Mouse (Mus musculus) forebrain, embryonic 15.5 days (tissue): Measurements from ENCODE around the gene Galm. TPM values are rescaled to one million over a fixed set of nuclear protein-coding genes. Genes with fewer than 3 reads are reported as not detected.

Experiments
- ATAC-seq: fragments of 200-750 bp; cut with Nextera tagmentation; replicated peaks from 2 replicates; pipeline ENCODE4 v1.8.0; 2017; ENCODE audit warnings: mild to moderate bottlenecking, moderate TSS enrichment, moderate library complexity
- H3K27ac ChIP-seq: fragments of 300-500 bp; sonication (generic); replicated peaks from 2 replicates; pipeline ENCODE4 v1.5.1; 2015; ENCODE audit warnings: mild to moderate bottlenecking, inconsistent platforms
- H3K27me3 ChIP-seq: fragments of 300-500 bp; sonication (generic); 2 replicates; pipeline ENCODE4 v1.6.1; 2015; ENCODE audit warnings: inconsistent platforms
- H3K36me3 ChIP-seq: fragments of 300-500 bp; sonication (generic); 2 replicates; pipeline ENCODE4 v1.6.1; 2015; ENCODE audit warnings: mild to moderate bottlenecking, inconsistent platforms
- H3K4me1 ChIP-seq: fragments of 300-500 bp; sonication (generic); 2 replicates; pipeline ENCODE4 v1.6.1; 2015; ENCODE audit warnings: inconsistent platforms
- H3K4me2 ChIP-seq: fragments of 300-500 bp; sonication (generic); replicated peaks from 2 replicates; pipeline ENCODE4 v1.6.1; 2015; ENCODE audit warnings: mild to moderate bottlenecking, inconsistent platforms
- H3K4me3 ChIP-seq: fragments of 300-500 bp; sonication (generic); 2 replicates; pipeline ENCODE4 v1.5.1; 2015; ENCODE audit warnings: mild to moderate bottlenecking, inconsistent platforms
- H3K9ac ChIP-seq: fragments of 300-500 bp; sonication (generic); replicated peaks from 2 replicates; pipeline ENCODE4 v1.6.1; 2015; ENCODE audit warnings: mild to moderate bottlenecking, inconsistent platforms
- H3K9me3 ChIP-seq: fragments of 300-500 bp; sonication (generic); 2 replicates; pipeline ENCODE4 v1.6.1; 2016; ENCODE audit warnings: inconsistent platforms
- WGBS: fragments of 180-500 bp; shearing (Covaris S2); methylation state at CpG from one replicate; pipeline ENCODE4 v1.1.7; 2015; ENCODE audit warnings: mixed read lengths; 5-methylcytosine and 5-hydroxymethylcytosine counted together
- polyA plus RNA-seq: library from polyadenylated mRNA; unstranded; fragments of >200 nt; fragmentation: Nextera tagmentation; extraction: Ambion mirVana; gene quantifications from 2 replicates; pipeline ENCODE4 v1.2.1, GENCODE M21; 2015

Galm gene
- polyA plus RNA-seq, 1 experiment from 2014 or later = 2.0 TPM

DNA sequence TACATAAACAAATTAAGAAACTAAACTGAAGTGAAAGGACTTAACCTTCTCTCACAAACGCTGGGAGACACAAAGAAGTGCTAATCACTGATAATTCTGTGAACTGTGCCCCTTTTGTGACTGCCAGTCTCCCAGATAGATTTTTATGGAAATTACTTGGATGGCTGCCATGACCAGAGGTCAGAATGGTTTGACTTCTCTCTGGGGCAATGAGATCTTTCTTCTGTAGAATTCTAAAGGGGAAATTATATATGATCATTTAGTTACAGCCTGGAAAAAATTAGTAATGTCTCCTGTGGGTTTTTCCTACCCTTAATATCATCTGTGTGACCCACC is 4.1 kb downstream of the Galm start:
- Histone ChIP-seq H3K4me3 (no peak overlapping the region), H3K36me3 (no peaks in the 10 kb centered on the region), H3K27me3 (no peaks in the 10 kb centered on the region), H3K9me3 (no peaks in the 10 kb centered on the region), H3K9ac (no peak overlapping the region), H3K4me1 (peaks cover 5% of the 10 kb centered on the region; the same call in 1 of the 2 replicates), H3K4me2 (no peak overlapping the region), H3K27ac (no peak overlapping the region)
- ATAC-seq = no peak
- 9% methylated on average over 1 of the region's 1 CpGs for WGBS

DNA sequence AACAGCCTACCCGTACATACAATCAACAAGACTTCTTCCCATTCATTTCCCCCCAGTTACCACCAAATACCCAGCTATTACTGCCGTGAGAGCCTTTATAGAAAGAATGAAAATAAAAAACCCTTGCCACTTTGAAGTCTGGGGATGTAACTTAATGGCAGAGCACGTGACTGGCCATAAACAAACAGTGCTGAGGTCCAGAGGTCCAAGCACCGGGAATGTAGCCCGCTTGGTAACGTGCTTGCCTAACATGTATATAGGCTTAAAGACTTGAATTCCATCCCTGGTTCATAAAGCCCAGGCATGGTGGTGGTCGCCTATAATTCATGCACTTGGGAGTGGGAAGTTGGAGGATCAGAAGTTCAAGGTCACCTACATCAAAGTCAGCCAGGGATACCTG is 4.6 kb downstream of the Galm start:
- ATAC-seq = no peak
- peaks cover 5% of the 10 kb centered on the region; the same call in 1 of the 2 replicates for H3K4me1 ChIP-seq
- no peak overlapping the region for H3K27ac ChIP-seq
- H3K36me3 ChIP-seq = no peaks in the 10 kb centered on the region
- H3K9me3 ChIP-seq = no peaks in the 10 kb centered on the region
- no peak overlapping the region for H3K4me2 ChIP-seq
- no peak overlapping the region for H3K4me3 ChIP-seq
- 83% methylated on average over 7 of the region's 7 CpGs for WGBS
- no peak overlapping the region for H3K9ac ChIP-seq
- no peaks in the 10 kb centered on the region for H3K27me3 ChIP-seq

DNA sequence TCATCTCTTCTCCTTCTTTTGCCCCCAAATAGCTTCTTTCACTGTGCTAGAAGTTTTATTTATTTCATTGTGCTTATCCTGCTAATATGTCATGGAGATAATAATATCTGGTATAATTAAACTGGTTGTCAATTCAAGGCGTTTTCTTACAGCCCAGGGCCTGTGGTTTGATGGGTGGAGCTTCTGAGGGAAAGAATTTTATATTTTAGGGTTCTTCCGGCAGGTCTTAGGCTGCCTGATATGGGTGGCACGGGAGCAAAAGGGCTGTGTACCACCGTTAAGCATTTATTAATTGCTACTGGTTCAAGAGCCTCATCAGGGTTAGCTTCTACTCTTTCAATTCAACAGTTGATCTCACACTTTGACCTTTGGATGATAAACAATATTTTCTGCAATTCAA is 5.2 kb downstream of the Galm start:
- WGBS = 76% methylated on average over 4 of the region's 4 CpGs
- Histone ChIP-seq H3K4me3 (no peak overlapping the region), H3K27ac (no peak overlapping the region), H3K36me3 (no peaks in the 10 kb centered on the region), H3K4me2 (no peak overlapping the region), H3K9ac (no peak overlapping the region), H3K9me3 (no peaks in the 10 kb centered on the region), H3K4me1 (peaks cover 3% of the 10 kb centered on the region; the same call in 1 of the 2 replicates), H3K27me3 (no peaks in the 10 kb centered on the region)
- ATAC-seq = no peak

DNA sequence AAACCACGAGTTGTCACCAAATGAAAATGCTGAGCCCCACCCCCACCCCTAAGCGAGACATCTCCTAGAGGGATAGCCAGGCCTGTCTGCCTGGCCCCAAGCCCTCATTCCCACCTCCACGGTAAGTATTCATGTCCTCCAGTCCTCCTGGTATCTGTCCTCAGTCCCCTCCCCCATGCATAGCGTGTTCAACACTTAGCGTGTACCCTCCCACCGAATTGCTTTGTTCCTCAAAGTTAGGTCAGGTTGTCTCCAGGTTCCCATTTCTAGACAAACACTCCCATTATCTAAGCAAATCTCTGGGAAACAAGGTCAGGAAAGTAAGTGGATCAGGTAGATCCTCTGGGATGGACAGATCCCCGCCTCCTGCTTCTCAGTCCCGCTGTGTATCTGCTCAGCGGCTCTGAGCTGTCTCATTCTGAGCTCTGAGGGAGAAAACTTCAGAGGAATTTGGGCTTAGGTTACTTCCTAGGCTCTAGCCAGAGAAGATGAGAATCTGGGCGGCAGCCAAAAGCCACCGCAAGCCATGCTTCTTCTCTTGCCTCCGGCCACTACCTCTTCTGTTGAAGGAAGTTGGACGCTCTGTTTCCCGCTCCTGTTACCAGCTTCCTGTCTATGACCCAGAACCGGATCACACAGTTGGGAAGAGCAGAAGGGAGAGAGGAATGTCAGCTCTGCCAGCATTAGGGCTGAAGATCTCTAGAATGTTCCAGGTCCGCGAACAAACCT is 11.3 kb downstream of the Galm start:
- no peaks in the 10 kb centered on the region for H3K27me3 ChIP-seq
- no peak overlapping the region for H3K9ac ChIP-seq
- H3K4me2 ChIP-seq = no peak overlapping the region
- no peak overlapping the region for H3K27ac ChIP-seq
- no peaks in the 10 kb centered on the region for H3K4me1 ChIP-seq
- H3K4me3 ChIP-seq = no peak overlapping the region
- WGBS = 87% methylated on average over 17 of the region's 17 CpGs
- H3K9me3 ChIP-seq = no peaks in the 10 kb centered on the region
- no peaks in the 10 kb centered on the region for H3K36me3 ChIP-seq
- ATAC-seq = no peak

DNA sequence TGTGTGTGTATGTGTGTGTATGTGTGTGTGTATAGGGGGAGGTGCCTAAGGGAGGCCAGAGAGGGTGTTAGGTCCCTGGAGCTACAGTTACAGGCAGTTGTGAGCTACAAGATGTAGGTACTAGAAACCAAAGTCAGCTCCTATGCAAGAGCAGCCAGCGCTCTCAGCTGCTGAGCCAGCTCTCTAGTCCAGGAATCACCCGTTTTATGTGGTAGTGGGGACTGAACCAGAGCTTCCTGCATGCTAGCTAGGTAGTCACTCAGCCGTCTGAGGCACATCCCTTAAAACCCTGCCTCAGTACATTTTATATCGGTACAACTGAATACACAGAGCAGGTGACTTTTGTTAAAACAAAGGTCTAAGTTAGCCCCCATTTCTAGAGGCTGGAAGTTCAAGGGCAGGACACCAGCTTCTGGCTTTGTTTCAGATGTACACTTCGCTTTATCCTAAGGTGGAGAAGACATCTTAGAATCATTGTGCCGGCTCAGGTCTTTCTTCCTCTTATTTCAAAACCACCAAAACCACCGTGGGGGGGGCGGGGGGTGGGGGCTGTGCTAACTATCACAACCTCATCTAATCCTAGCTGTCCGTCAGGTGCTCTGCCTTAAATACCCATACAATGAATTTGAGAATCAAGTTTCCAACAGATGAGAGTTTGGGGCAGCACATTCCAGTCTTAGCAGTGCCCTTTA is 12.6 kb downstream of the Galm start:
- Histone ChIP-seq H3K36me3 (no peaks in the 10 kb centered on the region), H3K27ac (no peak overlapping the region), H3K4me1 (no peaks in the 10 kb centered on the region), H3K27me3 (no peaks in the 10 kb centered on the region), H3K9ac (no peak overlapping the region), H3K4me3 (no peak overlapping the region), H3K9me3 (no peaks in the 10 kb centered on the region), H3K4me2 (no peak overlapping the region)
- ATAC-seq = no peak
- WGBS = 78% methylated on average over 9 of the region's 9 CpGs

DNA sequence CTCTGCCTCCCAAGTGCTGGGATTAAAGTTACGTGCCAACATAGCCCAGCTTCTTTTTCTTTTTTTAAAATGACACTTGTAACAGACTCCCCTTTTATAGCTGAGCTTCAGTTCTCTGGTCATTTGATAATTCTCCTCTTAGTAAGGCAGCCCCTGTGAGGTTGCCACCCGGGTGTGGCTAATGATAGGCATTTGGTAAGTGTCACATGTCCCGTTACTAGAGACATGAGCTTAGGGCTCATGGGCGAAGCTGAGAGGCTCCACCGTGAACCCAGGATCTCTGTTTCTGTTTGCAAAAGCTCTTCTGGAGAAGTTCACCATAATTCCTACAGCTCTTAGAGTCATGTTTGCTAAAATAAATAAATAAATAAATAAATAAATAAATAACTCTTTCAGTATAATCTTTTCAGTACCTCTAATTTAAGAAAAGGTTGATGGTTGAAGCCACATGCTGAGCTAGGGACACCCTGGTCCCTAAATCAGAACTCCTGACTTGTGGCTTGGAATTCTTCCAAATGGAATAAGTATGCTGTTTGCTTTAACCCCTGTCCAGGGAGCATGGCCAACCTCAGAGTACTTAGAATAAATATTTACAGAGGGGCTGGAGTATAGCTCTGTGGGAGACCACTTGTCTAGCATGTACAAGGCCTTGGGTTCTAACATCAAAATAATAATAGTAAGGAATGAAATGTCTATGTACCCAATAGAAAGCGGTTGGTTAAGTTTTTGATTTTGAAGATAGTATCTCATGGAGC is 16.4 kb downstream of the Galm start:
- Histone ChIP-seq H3K4me2 (no peak overlapping the region), H3K9ac (no peak overlapping the region), H3K4me3 (no peak overlapping the region), H3K36me3 (no peaks in the 10 kb centered on the region), H3K27ac (no peak overlapping the region), H3K4me1 (peaks cover 5% of the 10 kb centered on the region; the same call in 1 of the 2 replicates), H3K27me3 (no peaks in the 10 kb centered on the region), H3K9me3 (no peaks in the 10 kb centered on the region)
- WGBS = 90% methylated on average over 6 of the region's 6 CpGs
- ATAC-seq = no peak

DNA sequence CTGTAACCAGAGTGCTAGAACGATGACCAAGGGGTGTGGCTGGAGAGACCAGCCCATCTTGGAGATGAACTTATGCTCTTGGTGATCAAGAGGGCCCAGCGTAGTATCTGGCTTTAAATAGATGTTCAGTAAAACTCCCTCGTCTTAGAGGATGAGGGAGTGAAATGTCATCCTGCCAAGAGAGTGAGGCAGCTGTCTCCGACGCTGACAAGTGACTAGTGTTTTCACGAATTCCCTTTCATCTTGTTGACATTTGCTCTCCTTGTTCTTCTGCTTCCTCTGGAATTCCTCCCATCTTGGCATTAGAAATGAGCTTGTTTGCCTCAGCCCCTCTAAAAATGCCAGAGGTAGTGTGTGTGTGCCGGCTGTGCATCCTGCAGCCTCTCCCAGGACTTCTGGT is 17.9 kb downstream of the Galm start:
- 70% methylated on average over 7 of the region's 7 CpGs for WGBS
- no peak for ATAC-seq
- no peak overlapping the region for H3K27ac ChIP-seq
- H3K4me2 ChIP-seq = no peak overlapping the region
- peaks cover 5% of the 10 kb centered on the region; the same call in 1 of the 2 replicates for H3K4me1 ChIP-seq
- H3K4me3 ChIP-seq = no peak overlapping the region
- no peaks in the 10 kb centered on the region for H3K27me3 ChIP-seq
- H3K9ac ChIP-seq = no peak overlapping the region
- H3K36me3 ChIP-seq = no peaks in the 10 kb centered on the region
- no peaks in the 10 kb centered on the region for H3K9me3 ChIP-seq

DNA sequence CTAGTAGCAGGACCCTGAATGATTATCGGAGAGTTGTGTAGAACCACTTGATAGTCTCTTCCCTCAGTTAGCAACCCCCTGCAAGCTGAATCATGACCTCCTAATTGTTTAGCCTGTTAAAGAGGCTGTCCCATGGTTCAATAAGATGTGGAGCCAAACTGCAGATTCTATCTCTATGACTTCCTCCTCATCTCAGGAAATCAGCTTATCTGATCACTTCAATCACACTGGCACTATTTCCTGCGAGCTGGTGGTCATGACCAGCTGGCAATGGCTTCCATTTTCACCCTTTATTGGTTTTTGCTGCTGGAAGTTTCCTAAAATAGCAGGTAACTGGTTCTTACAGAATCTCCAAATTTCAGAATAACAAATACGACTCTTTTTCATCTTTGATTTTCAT is 18.5 kb downstream of the Galm start:
- Histone ChIP-seq H3K9me3 (no peaks in the 10 kb centered on the region), H3K36me3 (no peaks in the 10 kb centered on the region), H3K9ac (no peak overlapping the region), H3K27ac (no peak overlapping the region), H3K4me3 (no peak overlapping the region), H3K27me3 (no peaks in the 10 kb centered on the region), H3K4me2 (no peak overlapping the region), H3K4me1 (peaks cover 5% of the 10 kb centered on the region; the same call in 1 of the 2 replicates)
- no peak for ATAC-seq
- WGBS = 90% methylated on average over 3 of the region's 3 CpGs

DNA sequence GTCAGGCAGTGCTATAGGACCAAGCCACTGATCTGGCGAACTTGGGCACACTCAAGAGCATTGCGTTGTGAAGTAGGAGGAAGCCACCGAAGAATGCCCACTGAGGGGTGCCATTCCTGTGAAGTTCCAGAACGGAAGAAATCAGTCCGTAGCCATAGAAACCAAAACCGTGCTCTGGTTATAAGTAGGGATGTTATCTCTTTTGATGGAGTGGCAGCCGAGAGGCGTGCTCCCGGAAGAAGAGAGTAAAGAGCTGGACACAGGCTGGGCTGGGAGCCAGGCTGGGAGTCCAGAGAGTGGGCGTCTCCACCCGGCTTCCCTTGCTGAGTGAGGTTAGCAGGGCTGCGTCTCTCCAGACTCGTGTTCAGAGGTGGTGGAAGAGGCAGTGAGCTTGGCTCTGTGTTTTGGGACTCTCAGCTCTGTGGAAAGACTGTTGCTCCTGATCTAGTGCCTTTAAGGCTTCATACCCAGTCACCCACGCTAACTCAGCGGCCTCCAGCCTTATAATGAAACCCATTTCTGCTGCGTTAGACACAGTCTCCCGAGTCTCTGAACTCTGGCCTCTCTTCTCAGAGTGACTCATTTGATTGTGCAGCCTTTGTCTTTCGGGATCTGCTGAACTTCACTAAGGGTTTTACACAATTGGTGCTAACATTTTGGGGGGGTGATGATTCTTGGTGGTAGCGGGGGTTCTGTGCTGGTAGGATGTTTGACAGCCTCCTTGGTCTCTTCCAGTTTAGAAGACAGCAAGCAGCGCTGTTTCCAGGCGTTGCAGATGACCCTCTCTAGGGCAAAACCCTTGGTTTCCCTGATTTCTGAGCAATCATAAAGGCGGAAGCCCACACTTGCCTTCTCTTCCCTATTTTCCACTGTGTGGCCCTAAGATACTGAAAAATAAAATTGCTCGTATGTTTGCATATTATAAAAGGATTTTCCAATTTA is 21.1 kb downstream of the Galm start:
- no peaks in the 10 kb centered on the region for H3K36me3 ChIP-seq
- no peaks in the 10 kb centered on the region for H3K27me3 ChIP-seq
- 0 out of 2 replicates have a peak overlapping the region, but pooled peaks have one; percentile 8 for H3K4me3 ChIP-seq
- peaks cover 5% of the 10 kb centered on the region; the same call in 1 of the 2 replicates for H3K4me1 ChIP-seq
- 40% methylated on average over 23 of the region's 23 CpGs for WGBS
- no peak overlapping the region for H3K27ac ChIP-seq
- ATAC-seq = 0 out of 2 replicates have a peak, but pooled peaks have one; percentile 26
- H3K9ac ChIP-seq = no peak overlapping the region
- H3K9me3 ChIP-seq = no peaks in the 10 kb centered on the region
- peak overlapping the region; percentile 9; the same call in 1 of the 2 replicates for H3K4me2 ChIP-seq

DNA sequence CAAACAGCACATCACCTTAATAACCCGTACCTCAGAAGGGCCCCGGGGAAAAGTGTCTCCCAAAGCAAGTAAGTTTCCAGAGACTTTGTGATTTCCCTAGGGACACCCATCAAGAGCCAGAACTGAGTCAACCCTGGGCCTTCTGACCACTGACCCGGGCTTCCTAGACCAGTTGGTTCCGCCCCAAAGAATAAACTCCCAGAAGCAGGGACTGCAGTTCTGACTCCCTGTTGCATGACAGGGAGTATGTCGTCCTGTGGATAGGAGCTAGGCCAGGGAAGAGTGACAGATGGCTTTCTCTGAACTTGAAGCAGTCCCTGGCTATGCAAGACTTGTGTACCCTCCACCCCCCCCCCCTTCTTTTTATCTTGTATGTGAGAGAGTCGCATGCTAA is 21.7 kb downstream of the Galm start:
- H3K4me3 ChIP-seq = no peak overlapping the region
- H3K27ac ChIP-seq = no peak overlapping the region
- peaks cover 5% of the 10 kb centered on the region; the same call in 1 of the 2 replicates for H3K4me1 ChIP-seq
- H3K27me3 ChIP-seq = no peaks in the 10 kb centered on the region
- ATAC-seq = no peak
- WGBS = 89% methylated on average over 6 of the region's 6 CpGs
- no peaks in the 10 kb centered on the region for H3K36me3 ChIP-seq
- H3K4me2 ChIP-seq = no peak overlapping the region
- no peak overlapping the region for H3K9ac ChIP-seq
- H3K9me3 ChIP-seq = no peaks in the 10 kb centered on the region

DNA sequence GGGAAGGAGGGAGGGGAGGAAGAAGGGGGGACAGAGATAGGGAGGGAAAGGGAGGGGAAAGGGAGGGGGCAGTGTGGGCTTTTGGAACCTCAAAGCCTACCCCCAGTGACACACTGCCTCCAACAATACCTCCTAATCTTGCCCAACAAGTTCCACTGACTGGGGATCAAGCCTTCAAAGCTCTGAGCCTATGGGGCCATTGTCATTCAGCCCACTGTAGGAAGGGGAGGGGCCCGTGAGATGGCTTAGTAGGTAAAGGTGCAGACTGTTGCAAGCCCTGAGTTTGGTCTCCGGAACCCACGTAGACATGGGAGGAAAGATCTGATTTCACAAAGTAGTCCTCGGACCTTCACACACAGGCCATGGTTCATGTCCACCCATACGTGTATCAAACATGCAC is 24.1 kb downstream of the Galm start:
- H3K9ac ChIP-seq = no peak overlapping the region
- H3K27ac ChIP-seq = no peak overlapping the region
- H3K4me1 ChIP-seq = peaks cover 5% of the 10 kb centered on the region; the same call in 1 of the 2 replicates
- H3K4me3 ChIP-seq = no peak overlapping the region
- no peak overlapping the region for H3K4me2 ChIP-seq
- no peaks in the 10 kb centered on the region for H3K27me3 ChIP-seq
- H3K36me3 ChIP-seq = no peaks in the 10 kb centered on the region
- WGBS = 29% methylated on average over 5 of the region's 5 CpGs
- no peak for ATAC-seq
- no peaks in the 10 kb centered on the region for H3K9me3 ChIP-seq
